Mouse (Mus musculus) kidney, postnatal 36 days (tissue): ENCODE data around the gene C1galt1.

ENCODE experiments used
- DNase-seq, 2 experiments: peaks; one replicate each; pipeline ENCODE4 v3.0.0; 2021 to 2022; ENCODE audit warnings: mixed read lengths in 2 of 2

Gene C1galt1

DNA sequence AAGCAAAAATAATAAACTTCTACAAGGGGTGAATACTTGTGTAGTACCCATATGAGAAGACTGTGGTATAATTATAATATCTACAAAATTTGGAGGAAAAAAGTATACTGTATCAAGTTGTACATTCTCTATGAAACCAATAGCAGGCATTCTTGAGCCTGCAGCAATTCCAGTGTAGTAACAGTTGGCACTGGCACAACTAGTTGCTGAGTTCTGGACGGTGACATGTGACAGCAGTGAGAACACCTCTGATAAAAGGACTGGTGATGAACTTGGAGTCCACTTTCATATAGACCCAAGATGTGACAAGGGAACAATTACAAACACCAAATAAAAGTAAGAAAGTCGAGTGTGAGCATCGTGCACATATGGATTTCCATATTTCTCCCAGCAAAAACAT, 14.5 kb downstream of the C1galt1 start:
- DNase-seq, result no peak

DNA sequence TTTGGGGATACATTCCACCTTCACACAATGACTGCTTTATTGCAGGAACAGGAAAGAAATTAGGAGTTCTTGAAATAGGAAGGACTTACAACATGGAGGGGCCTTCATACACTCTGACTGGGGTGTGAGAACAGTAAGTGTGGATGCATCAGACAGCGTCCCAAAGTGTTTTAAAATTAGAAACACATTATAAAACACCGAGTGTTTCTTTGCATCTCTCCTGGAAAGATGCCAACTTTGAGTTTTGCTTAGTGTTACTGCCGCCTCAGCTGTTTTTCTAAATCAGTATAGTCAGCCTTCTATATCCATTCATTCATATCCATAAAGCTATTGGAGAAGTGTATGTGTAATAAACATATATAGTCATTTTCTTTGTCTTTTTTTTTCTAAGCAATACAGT, 16.4 kb downstream of the C1galt1 start:
- DNase-seq, result no peak

DNA sequence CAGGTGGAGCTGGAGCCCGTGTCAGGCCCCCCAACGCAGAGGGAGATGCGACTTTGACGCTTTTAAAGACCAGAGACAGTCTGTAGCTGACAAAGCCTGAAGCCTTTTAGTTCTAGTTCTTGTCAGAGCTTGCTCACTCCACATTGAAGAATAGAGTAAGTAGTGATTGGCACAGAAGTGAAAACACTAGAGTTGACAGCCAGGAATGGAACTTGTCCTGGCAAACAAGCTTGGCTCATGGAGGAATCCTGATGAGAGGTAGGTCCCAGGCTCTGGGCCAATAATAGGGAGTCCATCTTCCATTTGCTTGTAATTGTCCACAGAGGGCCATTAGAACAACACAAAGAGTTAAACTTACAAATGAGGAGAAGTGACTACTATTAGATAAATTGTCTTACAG, 18.7 kb downstream of the C1galt1 start:
- no peak for DNase-seq

DNA sequence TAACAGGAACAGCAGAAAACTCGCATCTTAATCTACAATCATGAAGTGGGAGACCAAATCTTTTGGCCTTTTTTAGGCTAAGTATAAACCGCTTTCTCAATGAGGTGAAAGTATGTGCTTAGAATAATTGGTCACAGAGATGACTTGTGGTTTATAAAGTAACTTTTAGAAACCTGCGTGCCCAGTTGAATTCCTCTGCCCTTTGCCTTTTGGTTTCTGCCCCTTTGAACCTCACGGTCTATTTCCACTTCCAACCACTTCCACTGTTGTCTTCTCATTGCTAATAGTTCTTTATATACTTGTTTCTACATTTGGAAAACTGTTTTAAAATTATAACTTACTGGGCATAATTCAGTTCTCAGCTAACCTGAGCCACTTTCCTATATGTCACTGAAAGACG, 32.2 kb downstream of the C1galt1 start:
- DNase-seq, result peak; percentile 46 to 48

DNA sequence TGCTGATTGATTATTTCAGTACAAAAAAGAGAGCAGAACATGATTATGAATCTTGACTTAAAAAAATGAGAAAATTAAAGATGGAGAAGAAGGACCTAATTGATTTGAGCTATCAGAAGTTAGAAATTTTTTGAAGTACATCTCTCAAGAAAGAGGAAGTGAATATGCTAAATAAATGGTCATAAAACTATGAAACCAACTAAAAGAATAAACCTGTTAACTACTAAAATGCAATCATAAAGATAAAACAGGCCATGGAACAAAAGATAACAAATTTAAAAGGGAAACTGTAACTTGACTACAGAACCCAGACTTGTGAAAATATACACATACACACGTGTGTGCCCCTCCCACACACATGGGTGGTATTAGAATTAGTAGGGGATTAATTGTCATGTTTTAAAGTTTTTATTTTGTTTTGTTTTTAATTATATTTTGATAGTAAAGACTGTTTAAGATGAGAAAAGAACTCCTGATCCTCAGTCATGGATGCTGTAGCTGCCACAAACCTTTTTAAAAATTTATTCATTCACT, 37.0 kb downstream of the C1galt1 start:
- DNase-seq, result no peak

DNA sequence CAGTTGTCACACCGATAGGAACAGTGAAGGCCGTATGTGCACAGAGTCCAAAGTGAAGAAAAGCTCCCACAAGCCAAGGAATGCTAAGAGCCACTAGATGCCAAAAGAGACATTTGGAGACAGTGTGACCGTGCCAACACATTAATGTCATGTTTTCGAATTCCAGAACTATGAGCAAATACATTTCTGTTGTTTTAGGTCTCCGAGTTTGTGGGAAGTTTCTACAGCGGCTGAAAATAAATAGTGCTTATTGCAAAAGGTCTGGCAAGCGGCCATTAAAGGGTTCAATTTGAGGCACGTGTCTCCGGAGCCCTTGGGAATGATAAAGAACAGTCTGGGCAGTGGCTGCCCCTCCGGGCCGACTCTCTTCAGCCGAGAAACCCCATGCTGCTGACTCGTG, 37.9 kb downstream of the C1galt1 start:
- peak; percentile 28 to 35 for DNase-seq

DNA sequence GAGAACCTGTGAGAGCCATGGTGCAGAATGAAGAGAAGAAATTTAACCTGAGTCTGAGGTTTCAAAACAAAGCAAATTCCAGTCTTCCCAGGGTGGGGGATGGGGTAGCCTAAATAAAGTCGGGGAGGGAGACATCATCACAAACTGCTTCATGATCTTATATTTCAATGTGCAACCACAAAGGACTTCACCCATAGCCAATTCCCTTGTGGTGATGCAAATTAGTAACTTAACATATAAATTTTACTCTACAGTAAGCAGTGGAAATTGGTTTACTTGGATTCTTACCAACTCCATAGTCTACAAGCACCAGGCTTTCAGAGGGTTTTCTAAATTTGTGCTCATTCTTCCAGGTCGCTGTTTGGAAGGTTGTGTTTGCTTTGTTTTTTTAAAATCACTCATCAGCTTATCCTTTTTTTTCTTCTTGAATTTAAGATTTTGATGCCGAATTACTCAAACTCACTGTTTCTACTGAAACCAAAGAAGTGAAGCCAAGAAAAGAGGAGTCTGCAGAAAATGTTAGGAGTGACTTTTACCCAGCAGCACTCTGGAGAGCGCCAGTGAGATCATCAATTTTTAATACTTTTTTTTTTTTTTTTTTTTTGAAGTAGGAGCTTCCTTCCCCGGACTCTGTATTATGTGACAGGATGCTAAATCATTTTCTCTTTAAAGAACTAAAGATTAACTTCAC, 41.5 kb downstream of the C1galt1 start:
- DNase-seq, result no peak

DNA sequence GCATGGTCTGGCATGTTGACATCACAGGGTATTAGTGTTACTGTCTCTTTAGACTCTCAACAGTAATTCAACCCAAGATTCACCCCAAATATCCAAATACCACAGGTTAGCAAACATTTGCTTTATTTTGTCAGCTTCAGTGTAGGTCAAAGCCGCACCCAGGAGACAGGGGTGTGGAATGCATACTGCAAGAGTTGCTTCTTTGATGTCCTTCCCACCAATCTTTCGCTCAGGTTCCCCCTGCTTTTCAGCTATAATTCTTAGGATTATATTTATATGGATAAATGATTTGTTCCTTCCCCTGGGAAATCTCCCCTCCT, 42.0 kb downstream of the C1galt1 start:
- DNase-seq, result no peak

DNA sequence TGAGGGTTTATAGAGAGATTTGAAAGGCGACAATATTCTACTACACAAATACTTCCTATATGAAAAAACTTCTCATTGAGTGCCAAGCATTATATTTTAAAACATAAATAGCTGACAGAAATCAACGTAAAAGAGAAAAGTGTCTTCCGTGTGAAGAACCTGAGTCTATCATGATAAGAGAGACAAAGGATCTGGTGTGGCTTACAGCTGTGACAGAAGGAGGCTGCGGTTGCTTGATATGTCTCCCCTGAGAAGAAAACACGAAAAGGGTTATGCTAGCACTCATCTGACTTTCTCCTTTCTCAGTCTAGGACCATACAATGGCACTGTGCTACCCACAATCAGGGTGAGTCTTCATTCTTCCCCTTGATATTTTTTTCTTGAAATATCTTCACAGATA, 51.7 kb downstream of the C1galt1 start:
- no peak for DNase-seq

DNA sequence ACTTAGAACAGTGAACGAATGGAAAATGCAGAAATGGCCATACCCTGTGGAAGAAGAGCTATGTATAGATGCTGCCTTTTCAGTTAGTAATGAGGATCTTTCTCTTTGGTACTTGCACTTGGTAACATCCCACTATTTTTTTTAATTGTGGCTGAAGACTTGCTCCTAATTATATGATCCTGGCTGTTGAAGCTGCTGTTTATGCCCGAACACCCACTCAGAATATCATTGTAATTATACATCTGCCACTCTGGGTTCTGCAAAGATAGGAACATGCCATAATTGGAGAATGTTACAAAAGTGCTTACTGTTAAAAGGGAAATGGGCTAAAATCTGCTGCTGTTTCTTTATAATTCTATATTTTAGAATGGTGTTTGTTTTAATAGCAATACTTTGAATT, 67.4 kb downstream of the C1galt1 start:
- DNase-seq, result no peak
